Mouse (Mus musculus) midbrain, embryonic 14.5 days (tissue): ENCODE data around the gene Cyp4f37. TPM values are rescaled to one million over a fixed set of nuclear protein-coding genes. Genes with fewer than 3 reads are reported as not detected.
"Not testable (repeated sequence)": the region's sequence is repeated elsewhere in the genome, so short reads cannot be mapped to it uniquely, and the experiment has no call there.

ENCODE experiments used
- ATAC-seq: fragments of 200-750 bp; cut with Nextera tagmentation; 2 replicates; pipeline ENCODE4 v1.8.0; 2017; ENCODE audit warnings: moderate number of reproducible peaks, moderate library complexity; ENCODE audit not compliant: low FRiP score, low TSS enrichment
- DNase-seq: peaks from one replicate; pipeline ENCODE4 v3.0.0-alpha.2; 2015
- H3K27ac ChIP-seq: fragments of 300-500 bp; sonication (generic); replicated peaks from 2 replicates; pipeline ENCODE4 v1.5.1; 2014; ENCODE audit warnings: mild to moderate bottlenecking, low read depth, low read length, moderate library complexity
- H3K27me3 ChIP-seq: fragments of 300-500 bp; sonication (generic); 2 replicates; pipeline ENCODE4 v1.6.1; 2014; ENCODE audit warnings: low read length, control low read depth, mixed read lengths; ENCODE audit not compliant: control insufficient read depth, insufficient read depth
- H3K36me3 ChIP-seq: fragments of 300-500 bp; sonication (generic); 2 replicates; pipeline ENCODE4 v1.6.1; 2014; ENCODE audit warnings: low read length, control low read depth; ENCODE audit not compliant: control insufficient read depth, insufficient read depth
- H3K4me1 ChIP-seq: fragments of 300-500 bp; sonication (generic); 2 replicates; pipeline ENCODE4 v1.6.1; 2014; ENCODE audit warnings: mild to moderate bottlenecking, antibody characterized with exemption, low read length, control low read depth; ENCODE audit not compliant: control insufficient read depth, insufficient read depth
- H3K4me2 ChIP-seq: fragments of 300-500 bp; sonication (generic); 2 replicates; pipeline ENCODE4 v1.6.1; 2014; ENCODE audit warnings: mild to moderate bottlenecking, low read length, moderate library complexity
- H3K4me3 ChIP-seq: fragments of 300-500 bp; sonication (generic); replicated peaks from 2 replicates; pipeline ENCODE4 v1.5.1; 2014; ENCODE audit warnings: low read depth, low read length
- H3K9ac ChIP-seq: fragments of 300-500 bp; sonication (generic); replicated peaks from 2 replicates; pipeline ENCODE4 v1.6.1; 2014; ENCODE audit warnings: mild to moderate bottlenecking, low read length, moderate library complexity
- H3K9me3 ChIP-seq: fragments of 300-500 bp; sonication (generic); 2 replicates; pipeline ENCODE4 v1.6.1; 2016; ENCODE audit warnings: low read length, control low read depth, mixed read lengths; ENCODE audit not compliant: control insufficient read depth
- WGBS: fragments of 180-500 bp; shearing (Covaris S2); extraction: QIAGEN DNeasy Blood & Tissue Kit; methylation state at CpG from one replicate; pipeline ENCODE4 v1.1.7; 2014; 5-methylcytosine and 5-hydroxymethylcytosine counted together
- polyA plus RNA-seq: library from polyadenylated mRNA; unstranded; fragments of >200 nt; fragmentation: Nextera tagmentation; extraction: Ambion mirVana; gene quantifications from 2 replicates; pipeline ENCODE4 v1.2.1, GENCODE M21; 2014

The Cyp4f37 gene
- 0.47 and 1.0 TPM in 2 replicates for polyA plus RNA-seq

- H3K4me1 ChIP-seq, H3K27ac ChIP-seq, H3K9me3 ChIP-seq, H3K4me2 ChIP-seq, H3K36me3 ChIP-seq, H3K27me3 ChIP-seq, ATAC-seq, DNase-seq, H3K9ac ChIP-seq, H3K4me3 ChIP-seq: not testable (repeated sequence)
- 75% methylated on average over 4 of the region's 4 CpGs for WGBS
These were observed at the start of gene Cyp4f37 for GRCm38 (mm10) chr17:32621018-32621417. Gene Cyp4f37, plus strand, starts transcription at chr17:32621309.

- not testable (repeated sequence) for H3K4me2 ChIP-seq, H3K9ac ChIP-seq, H3K27ac ChIP-seq, ATAC-seq, DNase-seq, H3K27me3 ChIP-seq, H3K4me1 ChIP-seq, H3K36me3 ChIP-seq, H3K9me3 ChIP-seq, H3K4me3 ChIP-seq
- 45% methylated on average over 2 of the region's 2 CpGs for WGBS
These were observed 47.8 kb upstream of the Cyp4f37 start for GRCm38 (mm10) chr17:32573286-32573685.

GRCm38 (mm10) chr17:32577496-32578186, 43.5 kb upstream of the Cyp4f37 start:
- Histone ChIP-seq H3K27ac (no peak overlapping the region), H3K4me3 (no peak overlapping the region), H3K9me3 (no peaks in the 10 kb centered on the region), H3K4me1 (no peaks in the 10 kb centered on the region), H3K9ac (no peak overlapping the region), H3K27me3 (no peaks in the 10 kb centered on the region), H3K36me3 (no peaks in the 10 kb centered on the region), H3K4me2 (no peak overlapping the region)
- ATAC-seq (no peak), DNase-seq (no peak)
- 66% methylated on average over 7 of the region's 7 CpGs for WGBS

DNA sequence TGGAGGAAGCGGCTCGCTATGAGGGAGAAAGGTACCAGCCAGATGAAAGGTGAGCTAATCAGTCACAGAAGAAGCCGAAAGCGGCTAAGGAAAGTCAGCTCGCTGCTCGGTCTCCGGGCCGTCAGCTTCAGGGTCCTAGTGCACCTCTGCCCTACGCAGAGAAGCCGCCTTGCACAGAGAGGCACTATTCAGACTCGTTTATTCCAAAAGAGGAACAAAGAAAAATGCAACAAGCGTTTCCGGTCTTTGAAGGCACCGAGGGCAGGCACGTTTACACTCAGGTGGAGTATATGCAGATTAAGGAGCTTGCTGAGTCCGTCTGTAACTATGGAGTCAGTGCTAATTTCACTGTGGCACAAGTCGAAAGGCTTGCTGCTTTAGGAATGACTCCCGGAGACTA, 24.6 kb upstream of the Cyp4f37 start:
- WGBS: 90% methylated on average over 18 of the region's 18 CpGs
- Histone ChIP-seq H3K9me3 (no peaks in the 10 kb centered on the region; the same call in 1 of the 2 replicates), H3K27ac (no peak overlapping the region), H3K9ac (no peak overlapping the region), H3K4me2 (no peak overlapping the region), H3K4me3 (no peak overlapping the region), H3K27me3 (no peaks in the 10 kb centered on the region), H3K36me3 (no peaks in the 10 kb centered on the region), H3K4me1 (no peaks in the 10 kb centered on the region)
- ATAC-seq (no peak), DNase-seq (no peak)

- H3K36me3 ChIP-seq: no peaks in the 10 kb centered on the region
- DNase-seq (no peak), ATAC-seq (no peak)
- no peak overlapping the region for H3K27ac ChIP-seq
- no peak overlapping the region for H3K4me3 ChIP-seq
- no peaks in the 10 kb centered on the region for H3K27me3 ChIP-seq
- no peak overlapping the region for H3K4me2 ChIP-seq
- no peaks in the 10 kb centered on the region for H3K4me1 ChIP-seq
- no peaks in the 10 kb centered on the region for H3K9me3 ChIP-seq
- no peak overlapping the region for H3K9ac ChIP-seq
- WGBS: 76% methylated on average over 1 of the region's 1 CpGs
These were observed 13.1 kb upstream of the Cyp4f37 start for GRCm38 (mm10) chr17:32608055-32608454.

DNA sequence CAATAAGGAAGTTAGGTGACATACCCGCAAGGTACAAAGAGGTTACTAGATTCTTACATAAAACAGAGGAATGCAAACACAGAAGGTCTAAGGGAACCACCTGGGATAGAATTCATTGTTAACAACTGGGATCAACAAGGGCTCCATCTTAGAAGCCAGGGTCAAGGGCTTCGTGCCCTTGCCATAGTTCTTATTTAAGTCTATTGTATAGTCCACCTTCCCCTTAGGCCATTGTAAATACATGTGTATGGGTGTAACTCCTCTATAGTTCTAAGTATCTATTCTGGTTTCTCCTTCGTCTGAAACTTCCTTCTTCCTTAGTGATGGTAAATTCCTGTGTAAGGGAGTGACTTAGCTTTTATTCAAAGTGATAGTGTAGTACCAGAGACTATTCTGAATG, 10.9 kb upstream of the Cyp4f37 start:
- H3K9me3 ChIP-seq, DNase-seq, H3K4me3 ChIP-seq, H3K27ac ChIP-seq, H3K4me2 ChIP-seq, H3K9ac ChIP-seq, H3K4me1 ChIP-seq, H3K27me3 ChIP-seq, H3K36me3 ChIP-seq, ATAC-seq: not testable (repeated sequence)
- WGBS: 81% methylated on average over 3 of the region's 3 CpGs

DNA sequence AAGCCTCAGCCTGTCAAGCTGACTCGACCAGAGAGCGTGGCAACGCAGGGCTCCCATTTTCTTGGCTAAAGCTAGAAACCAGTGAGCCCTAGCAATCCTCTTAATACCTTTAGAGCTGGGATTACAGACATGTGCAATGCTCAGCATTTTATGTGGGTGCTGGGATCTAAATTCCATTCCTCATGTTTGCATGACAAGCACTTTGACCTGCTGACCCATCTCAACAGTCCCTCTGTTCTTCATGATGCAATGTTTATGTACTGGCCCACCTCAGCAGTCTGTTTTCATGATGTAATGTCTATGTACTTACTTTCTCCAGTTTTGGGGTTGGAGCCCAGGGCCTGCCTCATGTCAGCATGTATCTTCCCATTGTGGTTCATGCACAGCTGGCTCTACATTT, 10.2 kb upstream of the Cyp4f37 start:
- Histone ChIP-seq H3K9ac (no peak overlapping the region), H3K27me3 (no peaks in the 10 kb centered on the region), H3K4me3 (no peak overlapping the region), H3K9me3 (no peaks in the 10 kb centered on the region), H3K36me3 (no peaks in the 10 kb centered on the region), H3K27ac (no peak overlapping the region), H3K4me1 (no peaks in the 10 kb centered on the region), H3K4me2 (no peak overlapping the region)
- 80% methylated on average over 3 of the region's 3 CpGs for WGBS
- no peak for DNase-seq
- no peak for ATAC-seq

- H3K4me3 ChIP-seq: no peak overlapping the region
- no peak for ATAC-seq
- no peaks in the 10 kb centered on the region for H3K9me3 ChIP-seq
- H3K4me1 ChIP-seq: no peaks in the 10 kb centered on the region
- H3K27me3 ChIP-seq: no peaks in the 10 kb centered on the region
- H3K27ac ChIP-seq: no peak overlapping the region
- no peak for DNase-seq
- no peak overlapping the region for H3K9ac ChIP-seq
- WGBS: 81% methylated on average over 3 of the region's 3 CpGs
- no peaks in the 10 kb centered on the region for H3K36me3 ChIP-seq
- H3K4me2 ChIP-seq: no peak overlapping the region
These were observed 8.7 kb upstream of the Cyp4f37 start for GRCm38 (mm10) chr17:32612417-32612816.

DNA sequence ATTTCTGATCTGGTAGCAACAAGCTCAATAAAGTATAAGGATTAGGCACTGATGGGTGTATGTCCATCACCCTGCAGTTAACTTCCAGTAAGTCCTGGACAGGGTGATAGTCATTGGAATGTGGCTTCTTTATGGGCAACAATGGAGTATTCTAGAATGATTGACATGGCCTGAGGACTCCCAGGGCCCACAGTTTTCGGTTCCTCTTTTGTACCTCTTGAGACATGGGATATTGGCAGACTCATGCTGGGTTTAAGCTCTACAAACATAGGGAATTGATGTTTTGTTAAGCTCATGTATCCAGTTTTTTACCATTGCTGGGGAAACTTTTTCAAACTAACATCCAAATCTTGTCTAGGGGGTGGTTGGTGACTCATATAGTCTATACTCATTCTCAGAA, 3.9 kb upstream of the Cyp4f37 start:
- 43% methylated on average over 1 of the region's 1 CpGs for WGBS
- no peak overlapping the region for H3K27ac ChIP-seq
- H3K4me1 ChIP-seq: no peaks in the 10 kb centered on the region
- H3K36me3 ChIP-seq: no peaks in the 10 kb centered on the region
- H3K9ac ChIP-seq: no peak overlapping the region
- no peak overlapping the region for H3K4me3 ChIP-seq
- no peaks in the 10 kb centered on the region for H3K27me3 ChIP-seq
- no peak for ATAC-seq
- H3K4me2 ChIP-seq: no peak overlapping the region
- no peaks in the 10 kb centered on the region for H3K9me3 ChIP-seq
- no peak for DNase-seq
